Mouse (Mus musculus) olfactory bulb, adult 2 months (tissue): ENCODE data around the gene Crybg3.

Experiments used
- CTCF ChIP-seq: fragments of 200-500 bp; IDR thresholded peaks from 2 replicates; pipeline ENCODE4 v1.5.1; 2012; ENCODE audit warnings: low read depth, mild to moderate bottlenecking, low read length, moderate library complexity; ENCODE audit not compliant: insufficient read depth
- POLR2A ChIP-seq: fragments of 200-500 bp; IDR thresholded peaks from 2 replicates; pipeline ENCODE4 v1.6.1; 2012; ENCODE audit warnings: mild to moderate bottlenecking, low read depth, low read length, moderate library complexity; ENCODE audit not compliant: insufficient read depth

GRCm38 (mm10) chr16:59471637-59472278, 129.0 kb downstream of the Crybg3 start, which contains the start of gene Riox2:
- TF ChIP-seq CTCF (no peak), POLR2A (no peak; the same call in 1 of the 2 replicates)
